Mouse (Mus musculus): Measurements from ENCODE around the gene Cdr2l. TPM values are rescaled to one million over a fixed set of nuclear protein-coding genes. Genes with fewer than 3 reads are reported as not detected.

The Cdr2l gene
- polyA plus RNA-seq, 2 experiments: 1.0 to 1.5 TPM

- no peaks in the 10 kb centered on the region for H3K4me1 ChIP-seq (replicated peaks; ENCODE audit: control insufficient read depth in 2 of 2, insufficient read depth in 2 of 2, low read length in 1 of 2)
- no peak overlapping the region for H3K27ac ChIP-seq
- no peaks in the 10 kb centered on the region for H3K36me3 ChIP-seq (replicated peaks; ENCODE audit: control insufficient read depth, insufficient read depth, low read depth)
- WGBS (ENCODE audit: insufficient replicate concordance): 34% methylated on average over 17 of the region's 17 CpGs
- H3K27me3 ChIP-seq (ENCODE audit: control insufficient read depth, insufficient read depth, low read length): peaks cover 5% of the 10 kb centered on the region; the same call in 1 of the 2 replicates
- H3K9me3 ChIP-seq (ENCODE audit: control insufficient read depth, low read length): no peaks in the 10 kb centered on the region
- ATAC-seq (ENCODE audit: insufficient read depth): peak; percentile 37; the same call in 1 of the 2 replicates
- H3K4me2 ChIP-seq (ENCODE audit: low read depth): no peak overlapping the region
- DNase-seq (ENCODE audit: low read depth in 3 of 3, low spot score in 3 of 3): no peak
- H3K9ac ChIP-seq (replicated peaks): no peak overlapping the region
- TF ChIP-seq EP300 (IDR thresholded peaks at IDR 0.05; ENCODE audit: low read depth) (no peak), CTCF (IDR thresholded peaks at IDR 0.05; ENCODE audit: low read depth) (no peak)
- H3K4me3 ChIP-seq (ENCODE audit: insufficient read depth in 1 of 2, low read depth in 2 of 2, low read length in 2 of 2): no peak overlapping the region
Measured at GRCm38 (mm10) chr11:115348681-115349248, 33.0 kb upstream of the Cdr2l start.

- TF ChIP-seq CTCF (IDR thresholded peaks at IDR 0.05; ENCODE audit: low read depth) (no peak), EP300 (IDR thresholded peaks at IDR 0.05; ENCODE audit: low read depth) (no peak)
- H3K36me3 ChIP-seq (replicated peaks; ENCODE audit: control insufficient read depth, insufficient read depth, low read depth): no peaks in the 10 kb centered on the region
- H3K27ac ChIP-seq: no peak overlapping the region
- no peaks in the 10 kb centered on the region; the same call in 1 of the 2 replicates for H3K27me3 ChIP-seq (ENCODE audit: control insufficient read depth, insufficient read depth, low read length)
- H3K4me3 ChIP-seq (ENCODE audit: insufficient read depth in 1 of 2, low read depth in 2 of 2, low read length in 2 of 2): no peak overlapping the region
- DNase-seq (ENCODE audit: low read depth in 3 of 3, low spot score in 3 of 3) (no peak), ATAC-seq (ENCODE audit: insufficient read depth) (no peak)
- no peak overlapping the region for H3K4me2 ChIP-seq (ENCODE audit: low read depth)
- WGBS (ENCODE audit: insufficient replicate concordance): 9% methylated on average over 4 of the region's 4 CpGs
- no peaks in the 10 kb centered on the region for H3K4me1 ChIP-seq (replicated peaks; ENCODE audit: control insufficient read depth in 2 of 2, insufficient read depth in 2 of 2, low read length in 1 of 2)
- no peak overlapping the region for H3K9ac ChIP-seq (replicated peaks)
- no peaks in the 10 kb centered on the region for H3K9me3 ChIP-seq (ENCODE audit: control insufficient read depth, low read length)
Measured at GRCm38 (mm10) chr11:115349976-115350375, 31.7 kb upstream of the Cdr2l start.

GRCm38 (mm10) chr11:115353375-115353774 is 28.3 kb upstream of the Cdr2l start:
- H3K9ac ChIP-seq (replicated peaks): no peak overlapping the region

GRCm38 (mm10) chr11:115354183-115354582 is 27.5 kb upstream of the Cdr2l start:
- ATAC-seq (ENCODE audit: insufficient read depth) (no peak), DNase-seq (ENCODE audit: low read depth in 3 of 3, low spot score in 3 of 3) (peak; percentile 38 to 45 (median 42))
- no peaks in the 10 kb centered on the region for H3K9me3 ChIP-seq (ENCODE audit: control insufficient read depth, low read length)
- H3K4me2 ChIP-seq (ENCODE audit: low read depth): no peak overlapping the region
- H3K27me3 ChIP-seq (ENCODE audit: control insufficient read depth, insufficient read depth, low read length): no peaks in the 10 kb centered on the region
- H3K36me3 ChIP-seq (replicated peaks; ENCODE audit: control insufficient read depth, insufficient read depth, low read depth): no peaks in the 10 kb centered on the region
- H3K9ac ChIP-seq (replicated peaks): no peak overlapping the region
- H3K4me3 ChIP-seq (ENCODE audit: insufficient read depth in 1 of 2, low read depth in 2 of 2, low read length in 2 of 2): no peak overlapping the region
- no peaks in the 10 kb centered on the region for H3K4me1 ChIP-seq (replicated peaks; ENCODE audit: control insufficient read depth in 2 of 2, insufficient read depth in 2 of 2, low read length in 1 of 2)
- no peak for TF ChIP-seq EP300 (IDR thresholded peaks at IDR 0.05; ENCODE audit: low read depth)
- TF ChIP-seq CTCF (IDR thresholded peaks at IDR 0.05; ENCODE audit: low read depth): peak; percentile 98
- H3K27ac ChIP-seq: no peak overlapping the region
- WGBS (ENCODE audit: insufficient replicate concordance): 7% methylated on average over 8 of the region's 8 CpGs

More at GRCm38 (mm10) chr11:115353375-115353774, 28.3 kb upstream of the Cdr2l start:
- WGBS (ENCODE audit: insufficient replicate concordance): 68% methylated on average over 5 of the region's 5 CpGs
- H3K9me3 ChIP-seq (ENCODE audit: control insufficient read depth, low read length): no peaks in the 10 kb centered on the region
- DNase-seq (ENCODE audit: low read depth in 3 of 3, low spot score in 3 of 3) (no peak), ATAC-seq (ENCODE audit: insufficient read depth) (no peak)
- no peak overlapping the region for H3K4me2 ChIP-seq (ENCODE audit: low read depth)
- no peak overlapping the region for H3K4me3 ChIP-seq (ENCODE audit: insufficient read depth in 1 of 2, low read depth in 2 of 2, low read length in 2 of 2)
- TF ChIP-seq EP300 (IDR thresholded peaks at IDR 0.05; ENCODE audit: low read depth) (no peak), CTCF (IDR thresholded peaks at IDR 0.05; ENCODE audit: low read depth) (no peak)
- no peaks in the 10 kb centered on the region for H3K36me3 ChIP-seq (replicated peaks; ENCODE audit: control insufficient read depth, insufficient read depth, low read depth)
- H3K27me3 ChIP-seq (ENCODE audit: control insufficient read depth, insufficient read depth, low read length): no peaks in the 10 kb centered on the region
- no peaks in the 10 kb centered on the region for H3K4me1 ChIP-seq (replicated peaks; ENCODE audit: control insufficient read depth in 2 of 2, insufficient read depth in 2 of 2, low read length in 1 of 2)
- no peak overlapping the region for H3K27ac ChIP-seq

- no peaks in the 10 kb centered on the region for H3K9me3 ChIP-seq (ENCODE audit: control insufficient read depth, low read length)
- H3K4me3 ChIP-seq (ENCODE audit: insufficient read depth in 1 of 2, low read depth in 2 of 2, low read length in 2 of 2): no peak overlapping the region
- no peak for ATAC-seq (ENCODE audit: insufficient read depth)
- H3K36me3 ChIP-seq (replicated peaks; ENCODE audit: control insufficient read depth, insufficient read depth, low read depth): no peaks in the 10 kb centered on the region
- no peak overlapping the region for H3K4me2 ChIP-seq (ENCODE audit: low read depth)
- WGBS (ENCODE audit: insufficient replicate concordance): 13% methylated on average over 5 of the region's 5 CpGs
- H3K27ac ChIP-seq: no peak overlapping the region
- peak; percentile 22 to 39 (median 23) for DNase-seq (ENCODE audit: low read depth in 3 of 3, low spot score in 3 of 3)
- no peaks in the 10 kb centered on the region for H3K4me1 ChIP-seq (replicated peaks; ENCODE audit: control insufficient read depth in 2 of 2, insufficient read depth in 2 of 2, low read length in 1 of 2)
- no peak for TF ChIP-seq EP300 (IDR thresholded peaks at IDR 0.05; ENCODE audit: low read depth)
- TF ChIP-seq CTCF (IDR thresholded peaks at IDR 0.05; ENCODE audit: low read depth): peak; percentile 58
- H3K9ac ChIP-seq (replicated peaks): no peak overlapping the region
- H3K27me3 ChIP-seq (ENCODE audit: control insufficient read depth, insufficient read depth, low read length): no peaks in the 10 kb centered on the region
Measured at GRCm38 (mm10) chr11:115358468-115358867, 23.2 kb upstream of the Cdr2l start.

All from liver, embryonic 14.5 days (tissue).